Comparison of ENCODE assay signal across 18 mouse cellular contexts in genomic region chr17:45634033-45634432, GRCm38 (mm10). TPM values are rescaled to one million over a fixed set of nuclear protein-coding genes. Genes with fewer than 3 reads are reported as not detected.
"Had no signal": no experiment of that assay in that cellular context is flagged by ENCODE, and none has a peak within 500 bp of the region (broad histone marks: within the 10 kb centered on the region; RNA-seq: fewer than 3 reads in every experiment).

No protein-coding gene starts in this region.

- DNase-seq: retina, postnatal 1 day; right cerebral cortex, adult 18-20 months; right cerebral cortex, postnatal 14 days; right cerebral cortex, postnatal 25 days; right cerebral cortex, postnatal 4 days; spleen, adult 18-20 months; thymus, adult 18-20 months; thymus, adult 2 months; thymus, postnatal 14 days; thymus, postnatal 25 days; thymus, postnatal 36 days; thymus, postnatal 4 days had no signal

RNA-seq across cellular contexts. Expression of gene Capn11, which starts 25.1 kb away (rescaled TPM):
- polyA plus RNA-seq: neural tube, embryonic 14.5 days; small intestine, adult 2 months; spleen, adult 2 months; stomach, embryonic 14.5 days; thymus, postnatal 0 days had no signal

RNA-seq across cellular contexts. Expression of gene Mymx, which starts 32.1 kb away (rescaled TPM):
- total RNA-seq: neutrophil, adult 5-6 weeks had no signal
- polyA plus RNA-seq: spleen, adult 2 months had no signal
